Mouse (Mus musculus) T-helper 1 cell (primary cell): ENCODE measurements around the gene Prkn.

Experiments used
- in situ Hi-C: fragments of 300-600 bp; cut with MboI, MseI; formaldehyde crosslinking; loops from one replicate; pipeline ENCODE4 v1.15.1; 2025; ENCODE audit warnings: high pct_unique_total_duplicates

Gene Prkn

GRCm38 (mm10) chr17:11730656-11731594 is 890.7 kb downstream of the Prkn start:
- in situ Hi-C loops, result no loop called here

- in situ Hi-C loops, result no loop called here
Observed at GRCm38 (mm10) chr17:11735158-11735877, 895.1 kb downstream of the Prkn start.

DNA sequence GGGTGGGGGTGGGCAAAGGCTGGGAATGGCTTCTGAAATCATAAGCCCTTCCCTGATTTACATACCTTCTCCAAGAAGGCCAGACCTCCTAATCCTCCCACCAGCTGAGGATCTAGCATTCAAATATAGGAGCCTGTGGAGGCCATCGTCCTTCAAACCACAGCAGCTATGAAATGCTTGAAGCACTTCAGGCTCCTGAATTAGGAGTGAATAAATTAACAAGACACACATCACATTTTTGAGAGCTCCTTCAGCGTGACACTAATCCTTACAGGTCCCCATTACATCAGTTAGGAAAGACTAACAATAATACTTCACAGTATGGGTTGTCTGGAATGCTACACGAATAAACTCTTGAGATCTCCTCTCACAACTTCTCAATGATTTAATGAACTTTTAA is 896.3 kb downstream of the Prkn start:
- in situ Hi-C loops, result no loop called here

DNA sequence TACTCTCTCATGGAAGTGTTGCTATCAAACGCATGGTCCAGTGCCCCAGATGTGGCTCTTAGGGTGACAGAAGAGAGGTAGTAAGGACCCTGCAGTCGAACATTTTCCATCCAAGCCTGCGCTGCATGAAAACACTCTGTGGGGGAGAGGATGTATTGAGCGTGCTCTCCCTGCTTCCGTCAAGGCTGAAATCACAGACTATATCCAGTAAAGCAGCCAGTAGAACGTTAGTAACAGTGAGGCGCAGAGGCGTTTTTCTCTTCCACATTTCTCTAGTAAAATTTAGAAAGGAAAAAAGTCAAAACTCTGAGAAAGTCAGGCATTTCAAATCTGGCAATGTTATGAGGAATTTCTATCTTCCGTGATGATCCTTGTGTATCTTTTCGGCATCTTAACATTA is 897.7 kb downstream of the Prkn start:
- in situ Hi-C loops, result no loop called here

GRCm38 (mm10) chr17:11740716-11741115 is 900.5 kb downstream of the Prkn start:
- in situ Hi-C loops, result no loop called here

GRCm38 (mm10) chr17:11741161-11741560 is 901.0 kb downstream of the Prkn start:
- in situ Hi-C loops, result no loop called here

GRCm38 (mm10) chr17:11751251-11751650 is 911.1 kb downstream of the Prkn start:
- in situ Hi-C loops, result no loop called here

- in situ Hi-C loops, result no loop called here
Observed at GRCm38 (mm10) chr17:11752686-11753085, 912.5 kb downstream of the Prkn start.

- in situ Hi-C loops, result no loop called here
Observed at GRCm38 (mm10) chr17:11765117-11765516, 924.9 kb downstream of the Prkn start.

DNA sequence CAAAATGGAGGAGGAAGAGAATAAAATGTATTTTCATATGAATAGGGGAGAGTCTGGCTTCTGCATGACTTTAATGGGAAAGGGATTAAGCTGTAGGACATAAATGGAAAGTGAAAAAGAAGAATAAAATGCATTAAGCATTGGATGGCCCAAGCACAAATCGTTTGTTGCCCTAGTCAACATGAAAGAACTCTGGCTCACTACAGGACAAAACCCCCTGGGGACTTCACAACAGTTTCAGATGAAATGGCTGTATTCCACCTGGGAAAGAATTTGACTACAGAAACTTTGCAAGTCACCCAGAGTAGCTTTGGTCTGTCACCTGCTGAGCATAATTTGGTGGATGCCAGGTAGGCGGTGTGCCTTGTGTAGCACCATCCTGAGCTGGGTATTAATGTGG is 925.4 kb downstream of the Prkn start:
- in situ Hi-C loops, result no loop called here

DNA sequence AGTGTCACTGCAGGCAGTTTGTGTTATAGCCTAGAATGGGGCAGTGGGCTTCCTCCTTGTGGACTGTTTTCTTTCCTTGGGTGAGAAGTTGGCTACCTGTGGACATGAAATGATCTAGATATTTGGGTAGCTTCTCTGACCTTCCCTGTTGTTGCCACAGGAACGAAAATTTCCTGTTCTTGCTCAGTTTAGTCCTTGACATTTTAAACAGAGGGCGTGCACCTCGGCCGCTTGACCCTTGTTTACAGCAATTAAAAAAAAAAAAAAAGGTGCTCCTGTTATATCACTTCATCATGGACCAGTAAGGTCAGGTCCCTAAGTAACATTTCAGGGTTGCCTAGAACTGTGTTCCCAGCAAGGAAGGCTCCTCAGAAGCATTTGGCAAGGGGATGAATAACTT is 927.1 kb downstream of the Prkn start:
- in situ Hi-C loops, result no loop called here

GRCm38 (mm10) chr17:11768345-11768744 is 928.2 kb downstream of the Prkn start:
- in situ Hi-C loops, result no loop called here

GRCm38 (mm10) chr17:11768971-11769370 is 928.8 kb downstream of the Prkn start:
- in situ Hi-C loops, result no loop called here

DNA sequence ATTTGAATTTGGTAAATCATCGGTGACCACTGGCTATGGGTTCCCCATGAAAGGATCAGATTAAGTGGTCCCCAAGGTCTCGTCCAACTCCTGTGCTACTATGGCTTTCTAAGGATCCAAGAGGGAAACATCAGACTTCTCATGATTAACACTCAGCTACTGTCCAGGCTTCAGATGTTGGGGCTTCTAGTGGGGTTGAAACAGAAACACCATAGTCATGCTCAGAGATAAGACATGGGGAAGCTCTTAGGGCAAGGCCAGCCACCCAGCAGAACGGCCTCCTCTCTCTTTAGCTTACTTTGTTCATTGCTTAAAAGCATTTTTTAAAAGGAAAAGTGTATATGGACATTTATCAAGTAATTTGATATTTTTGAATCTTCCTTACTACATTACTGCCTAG is 929.3 kb downstream of the Prkn start:
- in situ Hi-C loops, result no loop called here

GRCm38 (mm10) chr17:11779547-11779946 is 939.4 kb downstream of the Prkn start:
- in situ Hi-C loops, result loop anchor here (10.0 kb wide), 1 partner anchor 1075 kb away; no protein-coding TSS in a partner anchor

- in situ Hi-C loops, result no loop called here
Observed at GRCm38 (mm10) chr17:11780005-11780404, 939.8 kb downstream of the Prkn start.

GRCm38 (mm10) chr17:11780805-11781481 is 940.8 kb downstream of the Prkn start:
- in situ Hi-C loops, result no loop called here

- in situ Hi-C loops, result no loop called here
Observed at GRCm38 (mm10) chr17:11788270-11788936, 948.2 kb downstream of the Prkn start.

- in situ Hi-C loops, result no loop called here
Observed at GRCm38 (mm10) chr17:11795979-11796378, 955.8 kb downstream of the Prkn start.

DNA sequence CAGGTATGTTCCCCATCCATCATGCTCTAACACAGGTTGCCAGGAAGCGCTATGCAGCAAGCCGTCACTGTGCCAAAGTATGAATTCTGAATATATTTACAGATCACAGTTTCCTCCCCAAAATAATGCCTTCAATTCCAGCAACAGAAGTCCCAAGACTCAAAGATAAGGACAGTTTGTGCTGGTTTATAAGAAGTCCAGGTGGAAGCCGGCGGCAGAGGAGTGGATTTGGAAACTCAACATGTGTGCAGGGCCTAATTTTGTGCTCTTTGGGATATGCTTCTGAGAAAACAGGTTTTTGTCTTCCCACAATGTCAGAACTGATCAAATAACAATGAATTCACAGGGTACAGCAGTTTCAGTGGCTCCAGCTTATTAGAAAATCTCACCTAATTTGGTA is 961.0 kb downstream of the Prkn start:
- in situ Hi-C loops, result no loop called here

- in situ Hi-C loops, result no loop called here
Observed at GRCm38 (mm10) chr17:11807280-11807679, 967.1 kb downstream of the Prkn start.

- in situ Hi-C loops, result no loop called here
Observed at GRCm38 (mm10) chr17:11817886-11818285, 977.7 kb downstream of the Prkn start.
